Mouse (Mus musculus) mesoderm, embryonic 11.5 days (tissue): ENCODE measurements at regions not wholly inside any gene's neighbourhood (a gene's known extent, or its start where the extent isn't known, plus 50 kb on each side); places are given as distances from the start of the nearest gene placed in this dataset.

Experiments used
- DNase-seq: peaks from one replicate; pipeline ENCODE4 v3.0.0-alpha.2; 2012; ENCODE audit warnings: low read depth, low spot score

GRCm38 (mm10) chrX:109354633-109355032 is 158.1 kb downstream of the Gm6377 start:
- DNase-seq: peak; percentile 0

DNA sequence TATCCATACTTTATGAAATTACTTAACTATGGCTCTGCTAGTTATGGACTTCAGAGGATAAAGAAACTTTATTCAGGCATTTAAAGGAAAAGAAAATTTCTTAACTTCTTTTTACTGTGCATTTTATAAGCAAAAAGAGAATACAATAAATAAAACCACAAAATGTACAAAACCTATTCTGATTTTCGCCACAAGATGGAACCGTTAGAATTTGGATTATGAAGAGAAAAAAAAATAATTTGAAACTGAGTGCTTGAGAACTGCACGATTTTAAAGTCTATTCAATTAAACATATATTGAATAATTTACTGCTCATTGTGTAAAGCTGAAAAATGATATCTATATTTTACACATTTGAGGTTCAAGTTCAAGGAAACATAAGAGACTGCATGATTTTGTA is 196.4 kb downstream of the Gm6377 start:
- DNase-seq: no peak

GRCm38 (mm10) chrX:109442932-109443331 is 246.4 kb downstream of the Gm6377 start:
- peak; percentile 1 for DNase-seq
